Mouse (Mus musculus): Measurements from ENCODE around the gene Trpm8. TPM values are rescaled to one million over a fixed set of nuclear protein-coding genes. Genes with fewer than 3 reads are reported as not detected.
A peak's percentile ranks its signal among the peaks of the same experiment; 100 is the strongest.

Gene Trpm8
- polyA plus RNA-seq, 1 experiment from 2014 or later, result not detected

DNA sequence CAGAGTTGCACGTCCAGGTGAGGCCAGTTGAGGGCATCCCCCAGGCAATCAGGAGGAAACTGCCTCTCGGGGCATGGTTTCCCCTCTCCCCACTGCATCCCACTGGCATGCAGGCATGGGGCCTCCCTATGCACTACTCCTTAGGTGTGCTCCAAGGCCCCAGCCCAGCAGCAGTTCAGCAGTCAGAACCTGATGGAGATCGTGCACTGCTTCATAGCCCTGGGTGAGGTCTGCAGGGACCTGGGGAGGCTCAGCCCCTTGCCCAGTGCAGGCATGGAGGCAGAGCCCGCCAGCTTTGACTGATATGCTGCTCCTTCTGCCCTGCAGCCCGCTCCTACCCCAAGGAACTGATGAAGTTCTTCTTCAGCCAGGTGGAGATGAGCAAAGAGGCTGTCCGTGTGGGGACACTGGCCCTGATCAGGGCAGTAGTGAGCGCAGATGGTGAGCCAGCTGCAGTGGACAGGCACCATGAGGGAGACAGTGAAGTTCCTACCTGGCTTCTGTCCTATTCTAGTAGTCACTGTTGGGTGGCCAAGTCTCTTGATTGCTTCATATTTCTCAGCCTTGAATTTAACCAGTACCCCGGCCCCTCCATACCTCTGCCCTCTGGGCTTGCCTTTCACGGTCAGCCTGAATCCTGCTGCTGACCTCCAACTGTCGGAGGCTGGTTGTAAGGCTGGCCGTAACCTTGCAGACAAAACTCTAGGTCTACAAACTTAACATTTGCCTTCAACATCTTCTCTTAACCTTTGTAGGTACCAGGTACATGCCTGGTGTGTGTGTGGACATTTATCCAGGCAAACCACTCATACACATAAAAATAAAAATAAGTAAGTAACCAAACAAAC is 42.2 kb upstream of the Trpm8 start:
- peaks cover 97% of the 10 kb centered on the region for H3K9me3 ChIP-seq
- ATAC-seq (ENCODE audit: low FRiP score), result no peak
- H3K9ac ChIP-seq, result no peak overlapping the region
- H3K4me1 ChIP-seq, result no peaks in the 10 kb centered on the region
- H3K4me2 ChIP-seq, result no peak overlapping the region
- H3K4me3 ChIP-seq (replicated peaks), result no peak overlapping the region
- H3K27me3 ChIP-seq, result no peaks in the 10 kb centered on the region
- 64% methylated on average over 11 of the region's 11 CpGs for WGBS
- no peak overlapping the region for H3K27ac ChIP-seq
- no peaks in the 10 kb centered on the region for H3K36me3 ChIP-seq (replicated peaks)

DNA sequence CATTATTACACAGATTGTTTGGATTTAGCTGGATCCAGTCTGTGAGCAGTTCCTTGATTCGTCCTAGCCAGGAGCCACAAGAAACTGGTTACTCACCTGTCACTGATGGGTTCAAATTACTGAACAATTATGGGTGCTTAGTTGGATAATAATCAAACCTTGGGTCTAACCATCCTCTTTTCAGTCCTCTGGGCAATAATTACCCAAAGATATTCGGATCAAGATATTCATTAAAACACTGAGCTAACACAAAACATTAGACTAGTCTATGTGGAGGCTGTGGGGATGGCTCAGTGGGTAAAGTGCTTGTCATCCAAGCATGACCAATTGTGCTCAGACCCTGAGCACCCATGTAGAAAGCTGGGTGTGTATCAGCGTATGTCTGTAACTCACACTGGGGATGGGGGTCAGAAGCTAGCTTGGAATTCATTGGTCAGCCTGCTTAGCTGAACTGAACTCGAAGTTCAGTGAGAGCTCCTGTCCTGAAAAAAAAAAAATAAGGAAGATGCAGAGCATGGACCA is 41.5 kb upstream of the Trpm8 start:
- no peak overlapping the region for H3K4me2 ChIP-seq
- WGBS, result 68% methylated on average over 4 of the region's 4 CpGs
- no peak for ATAC-seq (ENCODE audit: low FRiP score)
- no peak overlapping the region for H3K9ac ChIP-seq
- no peak overlapping the region for H3K27ac ChIP-seq
- H3K9me3 ChIP-seq, result peaks cover 97% of the 10 kb centered on the region
- no peaks in the 10 kb centered on the region for H3K27me3 ChIP-seq
- H3K4me1 ChIP-seq, result no peaks in the 10 kb centered on the region
- H3K36me3 ChIP-seq (replicated peaks), result no peaks in the 10 kb centered on the region
- no peak overlapping the region for H3K4me3 ChIP-seq (replicated peaks)

DNA sequence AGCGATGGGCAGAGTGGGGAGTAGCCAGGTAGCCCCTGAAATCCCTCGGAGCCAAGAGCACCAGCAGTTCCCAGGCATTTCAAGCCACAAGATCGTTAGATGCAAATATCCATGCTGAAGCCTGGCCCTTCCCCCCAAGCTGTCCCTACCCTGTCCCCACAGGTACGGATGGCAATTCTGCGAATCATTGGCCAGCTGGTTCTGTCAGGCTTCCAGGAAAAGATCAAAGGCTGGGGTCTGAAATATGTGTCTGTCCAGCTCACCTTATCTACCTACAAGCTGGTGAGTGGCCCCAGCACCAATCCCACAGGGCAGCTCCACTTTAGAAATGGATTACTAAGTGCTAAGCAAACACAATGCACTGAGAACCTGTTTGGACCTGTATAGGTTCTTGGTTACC is 40.1 kb upstream of the Trpm8 start:
- Histone ChIP-seq H3K9me3 (peaks cover 96% of the 10 kb centered on the region), H3K9ac (no peak overlapping the region), H3K27ac (no peak overlapping the region), H3K36me3 (replicated peaks) (no peaks in the 10 kb centered on the region), H3K27me3 (no peaks in the 10 kb centered on the region), H3K4me3 (replicated peaks) (no peak overlapping the region), H3K4me2 (no peak overlapping the region), H3K4me1 (no peaks in the 10 kb centered on the region)
- no peak for ATAC-seq (ENCODE audit: low FRiP score)
- 79% methylated on average over 5 of the region's 5 CpGs for WGBS

DNA sequence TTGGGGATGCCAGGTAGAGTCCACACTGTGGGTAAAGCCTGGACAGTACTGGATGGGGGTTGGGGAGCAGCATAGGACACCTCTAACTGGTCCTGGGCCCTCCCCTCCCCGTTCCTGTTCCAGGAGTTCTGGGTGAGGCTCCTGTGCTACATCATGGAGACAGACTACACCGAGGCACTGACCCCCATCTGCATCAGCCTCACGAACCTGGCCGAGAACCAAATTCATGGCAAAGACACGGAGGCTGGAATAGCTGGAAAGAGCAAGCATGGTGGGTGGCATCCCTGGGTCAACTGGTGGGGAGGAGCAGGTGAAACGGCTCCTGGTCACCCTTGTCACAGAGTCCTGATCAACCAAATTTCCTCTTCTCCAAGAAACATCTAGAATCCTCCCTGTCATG is 38.7 kb upstream of the Trpm8 start:
- 77% methylated on average over 6 of the region's 6 CpGs for WGBS
- Histone ChIP-seq H3K9me3 (peaks cover 93% of the 10 kb centered on the region), H3K27me3 (no peaks in the 10 kb centered on the region), H3K4me3 (replicated peaks) (no peak overlapping the region), H3K27ac (no peak overlapping the region), H3K9ac (no peak overlapping the region), H3K4me2 (no peak overlapping the region), H3K36me3 (replicated peaks) (no peaks in the 10 kb centered on the region), H3K4me1 (no peaks in the 10 kb centered on the region)
- no peak for ATAC-seq (ENCODE audit: low FRiP score)

DNA sequence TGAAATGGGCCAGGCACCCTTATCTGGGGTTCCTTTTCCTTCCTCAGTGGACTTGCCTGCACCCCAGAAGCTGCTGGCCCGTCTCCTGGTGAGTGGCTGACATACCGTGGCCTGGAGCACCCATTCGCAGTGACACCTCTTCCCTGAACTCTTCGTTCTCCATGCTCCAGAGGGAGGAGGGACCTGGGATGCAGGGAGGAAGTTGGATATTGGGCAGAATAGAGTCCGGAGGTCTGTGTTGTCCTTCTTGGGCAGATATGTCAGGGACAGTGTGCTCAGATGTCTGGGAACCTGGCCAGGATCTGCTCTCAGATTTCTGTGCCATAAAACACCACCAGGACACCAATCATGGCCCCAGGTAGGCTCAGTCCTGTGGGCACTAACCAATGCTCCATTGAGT is 37.4 kb upstream of the Trpm8 start:
- Histone ChIP-seq H3K27ac (no peak overlapping the region), H3K4me3 (replicated peaks) (no peak overlapping the region), H3K27me3 (no peaks in the 10 kb centered on the region), H3K4me2 (no peak overlapping the region), H3K9me3 (peaks cover 93% of the 10 kb centered on the region), H3K4me1 (no peaks in the 10 kb centered on the region), H3K9ac (no peak overlapping the region), H3K36me3 (replicated peaks) (no peaks in the 10 kb centered on the region)
- 72% methylated on average over 5 of the region's 5 CpGs for WGBS
- no peak for ATAC-seq (ENCODE audit: low FRiP score)

DNA sequence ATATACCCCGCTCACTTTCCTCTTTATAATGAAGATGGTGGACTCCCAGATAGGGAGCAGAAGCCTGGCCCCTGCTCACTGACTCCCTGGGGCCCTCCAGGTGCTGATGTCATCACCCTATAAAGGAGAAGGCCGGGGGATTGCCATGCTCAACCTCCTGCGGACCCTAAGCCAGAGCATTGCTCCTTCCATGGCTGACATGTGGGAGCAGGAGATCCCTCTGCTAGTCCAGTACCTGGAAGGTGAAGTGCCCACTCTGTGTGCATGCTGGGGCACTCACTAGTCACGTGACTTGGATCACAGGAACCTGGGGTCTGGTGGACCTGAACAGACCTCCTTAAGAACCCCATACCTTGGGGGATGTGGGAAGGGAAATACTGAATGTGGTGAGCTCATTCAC is 36.9 kb upstream of the Trpm8 start:
- H3K27me3 ChIP-seq, result no peaks in the 10 kb centered on the region
- peak; percentile 1; the same call in 1 of the 2 replicates for ATAC-seq (ENCODE audit: low FRiP score)
- H3K4me1 ChIP-seq, result no peaks in the 10 kb centered on the region
- no peak overlapping the region for H3K4me3 ChIP-seq (replicated peaks)
- H3K27ac ChIP-seq, result no peak overlapping the region
- WGBS, result 72% methylated on average over 4 of the region's 4 CpGs
- no peaks in the 10 kb centered on the region for H3K36me3 ChIP-seq (replicated peaks)
- no peak overlapping the region for H3K4me2 ChIP-seq
- H3K9me3 ChIP-seq, result peaks cover 93% of the 10 kb centered on the region
- no peak overlapping the region for H3K9ac ChIP-seq

DNA sequence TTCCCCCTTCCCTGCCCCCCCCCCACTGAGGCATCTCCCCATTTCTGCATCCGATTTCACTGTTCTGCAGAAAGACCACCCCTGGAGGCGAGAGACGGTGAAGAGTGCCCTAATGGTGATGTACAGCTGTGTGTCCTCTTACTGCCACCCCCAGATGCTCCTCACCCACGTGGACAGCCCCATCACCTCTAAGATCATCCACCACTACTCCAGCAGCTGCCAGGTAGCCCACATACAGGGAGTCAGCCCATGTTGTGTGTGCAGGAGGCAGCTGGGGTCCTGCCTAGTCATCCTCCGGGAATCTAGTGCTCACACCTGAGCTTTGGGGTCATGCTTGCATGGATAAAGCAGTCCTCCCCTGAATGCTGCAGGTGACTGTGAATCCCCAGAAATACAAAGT is 33.6 kb upstream of the Trpm8 start:
- ATAC-seq (ENCODE audit: low FRiP score), result no peak
- Histone ChIP-seq H3K27ac (no peak overlapping the region), H3K4me3 (replicated peaks) (no peak overlapping the region), H3K9me3 (peaks cover 95% of the 10 kb centered on the region), H3K4me2 (no peak overlapping the region), H3K36me3 (replicated peaks) (no peaks in the 10 kb centered on the region), H3K27me3 (no peaks in the 10 kb centered on the region), H3K4me1 (no peaks in the 10 kb centered on the region), H3K9ac (no peak overlapping the region)
- WGBS, result 67% methylated on average over 5 of the region's 5 CpGs

DNA sequence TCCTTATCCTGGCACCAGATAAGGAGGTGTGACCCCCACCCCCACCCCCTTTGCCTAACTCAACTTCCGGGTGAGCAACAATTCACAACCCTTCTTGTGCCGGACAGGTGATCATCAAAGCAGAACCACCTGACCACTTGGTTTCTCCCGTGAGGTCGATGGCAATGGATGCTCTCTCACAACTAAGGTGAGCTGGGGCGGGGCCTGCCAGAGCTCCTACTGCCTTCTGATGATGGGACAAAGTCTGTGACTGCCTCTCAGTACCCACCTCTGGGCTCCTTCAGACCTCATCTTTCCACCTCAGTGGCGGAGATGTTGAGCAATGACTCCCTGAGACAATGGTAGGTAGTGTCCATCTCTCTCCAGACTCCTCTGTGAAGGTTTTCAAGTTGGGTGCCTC is 31.6 kb upstream of the Trpm8 start:
- Histone ChIP-seq H3K9me3 (peaks cover 95% of the 10 kb centered on the region), H3K4me3 (replicated peaks) (no peak overlapping the region), H3K27me3 (no peaks in the 10 kb centered on the region), H3K4me1 (no peaks in the 10 kb centered on the region), H3K9ac (no peak overlapping the region), H3K36me3 (replicated peaks) (no peaks in the 10 kb centered on the region), H3K27ac (no peak overlapping the region), H3K4me2 (no peak overlapping the region)
- 79% methylated on average over 6 of the region's 6 CpGs for WGBS
- 0 out of 2 replicates have a peak, but pooled peaks have one; percentile 0 for ATAC-seq (ENCODE audit: low FRiP score)

DNA sequence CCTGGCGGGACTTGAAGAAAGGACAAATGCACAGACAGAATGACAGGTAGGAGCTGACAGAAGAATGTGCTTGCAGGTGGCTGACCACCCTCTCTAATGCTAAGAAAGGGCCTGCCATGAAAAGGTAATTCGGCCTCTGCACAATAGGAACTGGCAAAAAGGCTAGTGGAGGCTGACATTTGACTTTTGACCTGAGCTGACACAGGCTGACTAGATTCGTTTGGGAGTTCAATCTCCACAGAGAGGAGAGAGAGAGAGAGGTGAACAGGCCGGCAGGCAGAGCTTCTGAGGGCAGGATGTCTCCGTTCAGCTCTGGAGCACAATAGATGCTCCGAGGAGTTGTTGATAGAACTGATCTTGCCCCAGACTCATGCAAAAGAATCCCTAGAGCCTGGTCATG is 31.1 kb upstream of the Trpm8 start:
- Histone ChIP-seq H3K9ac (no peak overlapping the region), H3K27ac (no peak overlapping the region), H3K9me3 (peaks cover 95% of the 10 kb centered on the region), H3K27me3 (no peaks in the 10 kb centered on the region), H3K4me2 (no peak overlapping the region), H3K4me1 (no peaks in the 10 kb centered on the region), H3K36me3 (replicated peaks) (no peaks in the 10 kb centered on the region), H3K4me3 (replicated peaks) (no peak overlapping the region)
- WGBS, result 43% methylated on average over 6 of the region's 6 CpGs
- ATAC-seq (ENCODE audit: low FRiP score), result no peak

DNA sequence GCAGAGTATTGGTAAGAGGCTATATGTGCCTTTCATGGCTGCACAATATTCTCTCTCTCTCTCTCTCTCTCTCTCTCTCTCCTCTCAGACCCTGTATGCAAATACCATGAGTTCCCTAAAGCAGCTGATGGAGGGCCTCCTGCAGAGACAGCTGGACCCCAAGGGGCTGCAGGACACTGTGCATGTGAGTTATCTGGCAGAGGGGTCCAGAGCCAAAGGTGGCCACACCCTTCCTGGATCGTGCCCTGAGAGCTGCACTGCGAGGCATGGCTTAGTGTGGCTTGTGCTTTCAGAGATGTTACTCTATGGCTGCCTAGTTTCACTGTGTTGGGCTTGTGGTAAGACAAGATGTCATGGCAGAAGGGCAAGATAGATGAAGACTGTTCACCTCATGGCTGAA is 29.8 kb upstream of the Trpm8 start:
- H3K27me3 ChIP-seq, result no peaks in the 10 kb centered on the region
- no peak overlapping the region for H3K4me2 ChIP-seq
- H3K27ac ChIP-seq, result no peak overlapping the region
- no peak overlapping the region for H3K4me3 ChIP-seq (replicated peaks)
- WGBS, result 54% methylated on average over 2 of the region's 2 CpGs
- peaks cover 94% of the 10 kb centered on the region for H3K9me3 ChIP-seq
- H3K9ac ChIP-seq, result no peak overlapping the region
- H3K4me1 ChIP-seq, result no peaks in the 10 kb centered on the region
- H3K36me3 ChIP-seq (replicated peaks), result no peaks in the 10 kb centered on the region
- ATAC-seq (ENCODE audit: low FRiP score), result no peak

DNA sequence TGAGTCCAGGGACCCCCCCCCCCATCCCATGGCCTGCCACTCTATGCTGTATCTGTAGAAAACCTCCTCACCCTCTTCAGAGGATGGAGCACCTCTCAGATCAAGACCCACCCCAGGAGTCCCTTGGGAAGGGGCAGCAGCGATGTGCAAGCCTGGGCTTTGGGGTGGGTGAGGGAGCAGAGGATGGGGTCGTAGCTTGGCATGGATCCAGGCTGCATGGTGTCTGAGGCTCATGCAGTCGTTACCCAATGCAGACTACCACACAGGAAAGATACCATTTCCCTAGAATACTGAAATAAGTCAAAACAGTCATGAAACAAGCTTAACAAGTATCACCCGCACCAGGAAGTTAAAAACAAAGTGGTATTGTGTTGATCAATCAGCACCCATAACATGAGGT is 28.8 kb upstream of the Trpm8 start:
- Histone ChIP-seq H3K9ac (no peak overlapping the region), H3K27ac (no peak overlapping the region)

DNA sequence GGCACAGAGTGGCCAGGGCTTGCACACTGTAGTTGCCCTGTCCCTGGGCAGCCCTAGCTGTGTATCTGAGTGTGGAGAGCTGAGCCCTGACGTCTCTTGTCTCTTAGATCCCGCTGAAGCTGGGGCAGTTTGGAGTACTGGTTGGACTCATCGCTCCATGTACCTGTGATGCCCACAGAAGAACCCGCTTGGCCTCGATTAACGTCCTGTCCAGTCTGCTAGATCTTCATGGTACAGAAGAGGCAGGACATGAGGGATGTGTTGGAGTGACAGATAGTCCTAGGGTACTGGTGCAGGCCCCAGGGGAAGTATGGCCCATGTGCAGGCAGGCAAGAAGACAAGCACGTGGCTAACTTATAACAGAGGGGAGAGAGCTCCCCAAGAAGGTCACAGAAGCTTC is 27.9 kb upstream of the Trpm8 start:
- ATAC-seq (ENCODE audit: low FRiP score), result no peak
- Histone ChIP-seq H3K27ac (no peak overlapping the region), H3K27me3 (no peaks in the 10 kb centered on the region), H3K4me1 (no peaks in the 10 kb centered on the region), H3K9ac (no peak overlapping the region), H3K4me3 (replicated peaks) (no peak overlapping the region), H3K36me3 (replicated peaks) (no peaks in the 10 kb centered on the region), H3K9me3 (peaks cover 96% of the 10 kb centered on the region), H3K4me2 (no peak overlapping the region)
- WGBS, result 81% methylated on average over 7 of the region's 7 CpGs

More for the DNA sequence above, 28.8 kb upstream of the Trpm8 start:
- ATAC-seq (ENCODE audit: low FRiP score), result no peak
- no peak overlapping the region for H3K4me3 ChIP-seq (replicated peaks)
- no peaks in the 10 kb centered on the region for H3K27me3 ChIP-seq
- no peak overlapping the region for H3K4me2 ChIP-seq
- no peaks in the 10 kb centered on the region for H3K4me1 ChIP-seq
- 68% methylated on average over 4 of the region's 4 CpGs for WGBS
- peaks cover 96% of the 10 kb centered on the region for H3K9me3 ChIP-seq
- no peaks in the 10 kb centered on the region for H3K36me3 ChIP-seq (replicated peaks)

DNA sequence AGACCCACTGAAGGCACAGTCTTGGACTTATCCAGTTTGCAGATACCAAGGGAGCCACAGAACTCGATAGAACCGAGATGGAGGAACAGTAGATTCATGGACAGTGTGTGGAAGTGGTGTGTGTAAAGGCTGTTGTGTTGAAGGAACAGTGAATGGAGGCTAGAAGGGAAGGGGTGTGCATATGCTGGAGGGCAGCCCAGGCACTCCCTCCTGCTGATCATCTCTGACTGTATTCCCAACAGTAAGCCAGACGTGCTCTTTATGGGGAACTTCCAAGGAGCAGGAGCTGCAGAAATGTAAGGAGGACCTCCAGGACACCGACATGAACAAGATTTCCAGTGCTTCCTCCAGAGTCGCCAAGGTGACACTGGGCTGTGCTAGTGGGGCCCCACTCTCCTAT is 27.4 kb upstream of the Trpm8 start:
- no peak overlapping the region for H3K4me2 ChIP-seq
- ATAC-seq (ENCODE audit: low FRiP score), result no peak
- no peak overlapping the region for H3K9ac ChIP-seq

More for the DNA sequence above, 27.4 kb upstream of the Trpm8 start:
- Histone ChIP-seq H3K27ac (no peak overlapping the region), H3K36me3 (replicated peaks) (no peaks in the 10 kb centered on the region), H3K4me3 (replicated peaks) (no peak overlapping the region), H3K27me3 (no peaks in the 10 kb centered on the region), H3K4me1 (no peaks in the 10 kb centered on the region), H3K9me3 (peaks cover 96% of the 10 kb centered on the region)
- WGBS, result 83% methylated on average over 5 of the region's 5 CpGs
